Mouse (Mus musculus): ENCODE measurements around the gene Mrpl27.
A peak's percentile ranks its signal among the peaks of the same experiment; 100 is the strongest.
"Not testable (repeated sequence)": the region's sequence is repeated elsewhere in the genome, so short reads cannot be mapped to it uniquely, and the experiment has no call there.

The Mrpl27 gene

DNA sequence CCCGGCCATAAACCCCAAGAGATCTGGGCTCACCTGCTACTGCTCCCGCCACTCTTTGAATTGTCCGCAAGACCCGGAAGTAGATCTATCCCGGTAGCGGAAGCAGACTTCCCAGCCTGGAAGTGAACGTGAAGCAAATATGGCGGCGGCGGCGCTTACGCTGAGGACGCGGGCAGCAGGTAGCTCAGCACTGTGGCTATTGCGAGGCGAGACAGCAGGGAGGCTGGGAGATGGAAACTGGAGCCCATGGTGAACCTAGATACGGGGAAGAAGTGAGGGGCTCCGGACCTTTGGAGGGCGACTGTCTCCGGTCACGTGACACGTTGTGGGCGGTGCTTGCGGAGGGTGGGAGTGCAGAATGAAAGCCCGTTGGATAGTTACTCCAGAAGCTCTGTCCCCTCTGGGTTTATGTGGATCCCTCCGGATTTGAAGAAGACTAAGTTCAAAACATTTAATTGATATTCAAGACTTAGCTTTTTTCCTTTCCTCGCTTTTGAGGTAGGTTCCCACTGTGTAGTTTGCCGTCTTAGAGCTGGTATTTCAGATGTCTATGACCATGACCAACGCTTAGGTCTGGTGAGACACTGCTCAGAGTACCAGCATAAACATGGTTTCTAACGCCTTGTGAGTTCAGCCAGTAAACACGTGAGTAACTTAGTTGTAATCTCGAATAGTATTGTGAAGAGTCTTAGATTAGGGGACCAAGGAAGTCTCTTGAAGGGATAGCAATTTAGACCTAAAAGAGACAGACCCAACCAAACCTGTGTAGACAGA is at the start of gene Mrpl27, which contains the start of gene Eme1:
TSS of gene Mrpl27 (plus strand) at position 105 of the 774 bp plus-strand sequence.
TSS of gene Eme1 (minus strand) at position 302 of the 774 bp plus-strand sequence.
- peak; percentile 67 to 90 for DNase-seq (ENCODE audit: low spot score in 2 of 2)

DNA sequence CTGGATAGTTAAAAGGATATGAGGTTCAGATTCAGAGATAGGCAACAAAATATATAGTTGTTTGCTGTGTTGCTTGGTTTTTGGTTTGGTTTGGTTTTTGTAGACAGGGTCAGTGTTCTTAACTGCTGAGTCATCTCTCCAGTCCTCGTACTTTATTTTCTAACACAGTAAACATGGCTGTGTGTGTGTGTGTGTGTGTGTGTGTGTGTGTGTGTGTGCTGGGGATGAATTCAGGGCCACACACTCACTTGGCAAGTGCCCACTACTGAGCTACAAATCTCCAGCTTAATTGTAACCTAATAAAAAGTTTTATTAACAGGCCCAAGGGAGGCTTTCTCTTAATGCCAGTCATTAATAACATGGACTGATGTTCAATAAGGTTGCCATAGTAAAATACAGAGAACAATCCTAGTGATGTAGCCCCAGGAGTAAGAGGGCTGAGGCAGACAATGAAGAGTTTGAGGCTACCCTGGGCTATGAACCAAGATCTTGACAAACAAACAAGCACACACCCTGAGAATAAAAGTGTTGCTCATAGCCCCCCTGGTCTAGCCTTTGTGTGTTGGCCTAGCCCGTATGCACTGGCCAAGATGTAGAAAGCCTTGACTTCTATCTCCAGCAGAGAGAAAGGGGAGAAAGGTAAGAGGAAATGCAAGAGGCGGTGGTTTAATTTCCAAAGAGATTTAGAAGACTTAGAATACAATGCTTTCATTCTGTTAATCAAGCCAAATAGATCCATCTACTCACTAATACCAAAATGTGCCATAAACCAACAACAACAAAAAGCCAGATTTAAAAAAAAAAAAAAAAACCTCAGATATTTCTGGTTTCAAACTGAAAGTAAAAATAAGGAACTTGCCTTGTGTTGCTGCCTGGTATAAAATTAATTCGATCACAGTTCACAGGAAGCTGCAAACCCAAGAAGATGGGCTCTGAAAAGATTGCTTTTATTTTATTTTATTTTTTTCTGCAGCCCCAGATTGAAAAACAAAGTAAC is 42.5 kb upstream of the Mrpl27 start:
- no peak for DNase-seq (ENCODE audit: low spot score in 2 of 2)

DNA sequence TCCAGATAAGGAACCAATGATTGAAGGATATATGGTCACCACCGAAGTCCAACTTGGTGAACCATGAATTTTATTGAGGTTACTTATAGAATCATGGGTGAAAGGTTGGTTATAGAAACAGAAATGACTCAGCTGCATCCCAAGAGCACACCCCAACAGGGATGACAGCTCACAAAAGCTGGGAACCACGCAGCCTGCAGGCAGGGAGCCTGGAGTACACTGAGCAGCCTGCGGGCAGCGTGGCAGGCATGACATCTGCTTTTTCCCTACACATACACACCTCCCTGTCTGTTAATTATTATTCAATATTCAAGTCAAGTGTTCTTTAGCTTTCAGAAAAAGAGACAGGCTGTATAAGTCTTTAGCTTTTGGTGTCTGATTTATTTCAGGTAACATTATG is 39.0 kb upstream of the Mrpl27 start:
- no peak for DNase-seq (ENCODE audit: low spot score in 2 of 2)

DNA sequence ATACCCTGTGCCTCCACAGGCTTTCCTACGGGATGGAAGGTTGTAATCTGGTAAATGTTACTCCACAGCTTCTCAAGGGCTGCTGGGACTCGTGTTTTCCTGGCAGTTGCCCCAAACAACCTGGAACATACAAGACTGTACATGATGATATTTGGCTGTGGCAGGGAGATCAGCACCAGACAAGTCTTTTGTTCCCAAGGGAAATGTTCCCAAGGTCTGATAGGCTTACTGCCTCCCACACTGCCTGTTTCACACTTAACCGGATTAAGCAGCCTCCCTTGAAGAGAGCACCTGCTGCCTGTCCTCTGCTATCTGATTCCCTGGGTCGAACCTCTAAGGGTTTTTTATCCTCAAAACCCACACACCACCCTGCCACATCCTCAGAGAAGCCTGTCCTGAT is 38.1 kb upstream of the Mrpl27 start:
- DNase-seq (ENCODE audit: low spot score in 2 of 2): no peak

DNA sequence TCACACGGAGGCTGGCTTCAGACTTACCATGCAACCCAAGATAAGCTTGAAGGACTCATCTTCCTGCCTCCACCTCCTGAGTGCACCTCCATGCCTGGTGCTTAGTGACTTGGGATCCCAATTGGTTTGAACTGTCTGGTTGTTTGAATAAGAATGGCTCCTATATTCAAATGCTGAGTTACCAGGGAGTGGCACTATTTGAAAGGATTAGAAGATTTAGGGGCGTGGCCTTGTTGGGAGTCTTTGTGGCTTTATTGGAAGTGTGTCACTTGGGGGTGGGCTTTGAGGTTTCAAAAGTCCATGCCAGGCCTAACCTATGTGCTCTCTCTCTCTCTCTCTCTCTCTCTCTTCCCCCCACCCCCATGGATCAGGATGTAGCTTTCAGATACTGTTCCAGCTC is 35.9 kb upstream of the Mrpl27 start:
- DNase-seq (ENCODE audit: low spot score in 2 of 2): no peak

DNA sequence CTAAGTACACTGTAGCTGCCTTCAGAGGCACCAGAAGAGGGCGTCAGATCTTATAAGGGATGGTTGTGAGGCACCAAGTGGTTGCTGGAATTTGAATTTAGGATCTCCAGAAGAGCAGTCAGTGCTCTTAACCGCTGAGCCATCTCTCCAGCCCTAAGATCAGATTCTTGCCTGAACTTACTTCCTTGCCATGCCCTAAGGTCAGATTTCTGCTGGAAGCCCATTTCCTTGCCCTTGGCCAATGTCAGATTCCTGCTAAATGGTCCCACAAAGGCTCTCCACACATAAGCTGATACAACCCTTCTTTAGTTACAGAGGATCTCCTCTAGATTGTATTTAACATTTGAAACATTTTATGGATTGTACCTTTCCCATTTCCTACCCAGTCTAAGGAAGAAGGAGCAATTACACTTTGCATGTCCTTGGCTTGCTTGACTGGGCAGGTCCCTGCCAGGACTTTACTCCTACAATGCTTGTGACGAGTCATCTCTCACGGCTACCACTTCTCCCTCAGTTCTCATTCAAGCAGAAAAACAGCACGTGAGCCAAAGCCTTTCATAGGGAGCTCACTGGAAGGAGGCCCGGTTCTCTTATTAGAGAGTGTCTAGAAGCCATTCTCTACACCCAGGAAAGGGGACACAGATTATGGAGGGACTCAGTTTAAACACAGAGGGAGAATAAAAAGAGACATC is 32.7 kb upstream of the Mrpl27 start:
- DNase-seq (ENCODE audit: low spot score in 2 of 2): no peak

DNA sequence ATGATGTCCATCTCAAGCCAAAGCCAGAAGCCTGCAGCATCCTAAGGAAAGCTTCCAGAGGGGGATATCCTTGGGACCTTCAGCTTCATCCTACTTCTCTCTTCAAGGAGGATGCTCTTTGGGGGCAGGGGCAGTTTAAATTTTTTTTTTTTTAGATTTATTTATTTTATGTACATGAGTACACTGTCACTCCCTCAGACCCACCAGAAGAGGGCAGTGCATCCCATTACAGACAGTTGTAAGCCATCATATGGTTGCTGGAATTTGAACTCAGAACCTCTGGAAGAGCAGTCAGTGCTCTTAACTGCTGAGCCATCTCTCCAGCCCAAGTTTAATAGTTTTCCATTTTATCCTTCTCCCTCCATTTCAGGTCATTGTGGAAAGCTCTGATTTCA is 32.1 kb upstream of the Mrpl27 start:
- no peak for DNase-seq (ENCODE audit: low spot score in 2 of 2)

DNA sequence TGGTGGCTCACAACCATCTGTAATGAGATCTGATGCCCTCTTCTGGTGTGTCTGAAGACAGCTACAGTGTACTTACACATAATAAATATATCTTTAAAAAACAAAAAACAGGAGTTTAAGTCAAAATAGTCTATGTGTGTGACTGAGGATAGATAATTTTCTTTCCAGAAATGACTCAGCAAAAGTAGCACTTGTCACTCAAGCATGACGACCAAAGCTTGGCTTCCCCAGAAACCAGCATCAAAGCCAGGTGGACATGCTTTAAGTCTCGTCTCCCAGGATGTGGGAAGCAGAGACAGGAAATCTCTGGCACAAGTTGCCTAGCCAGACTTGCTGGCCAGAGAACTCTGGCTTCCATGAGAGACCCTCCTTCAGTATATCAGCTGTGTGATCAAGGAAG is 31.4 kb upstream of the Mrpl27 start:
- DNase-seq (ENCODE audit: low spot score in 2 of 2): no peak

DNA sequence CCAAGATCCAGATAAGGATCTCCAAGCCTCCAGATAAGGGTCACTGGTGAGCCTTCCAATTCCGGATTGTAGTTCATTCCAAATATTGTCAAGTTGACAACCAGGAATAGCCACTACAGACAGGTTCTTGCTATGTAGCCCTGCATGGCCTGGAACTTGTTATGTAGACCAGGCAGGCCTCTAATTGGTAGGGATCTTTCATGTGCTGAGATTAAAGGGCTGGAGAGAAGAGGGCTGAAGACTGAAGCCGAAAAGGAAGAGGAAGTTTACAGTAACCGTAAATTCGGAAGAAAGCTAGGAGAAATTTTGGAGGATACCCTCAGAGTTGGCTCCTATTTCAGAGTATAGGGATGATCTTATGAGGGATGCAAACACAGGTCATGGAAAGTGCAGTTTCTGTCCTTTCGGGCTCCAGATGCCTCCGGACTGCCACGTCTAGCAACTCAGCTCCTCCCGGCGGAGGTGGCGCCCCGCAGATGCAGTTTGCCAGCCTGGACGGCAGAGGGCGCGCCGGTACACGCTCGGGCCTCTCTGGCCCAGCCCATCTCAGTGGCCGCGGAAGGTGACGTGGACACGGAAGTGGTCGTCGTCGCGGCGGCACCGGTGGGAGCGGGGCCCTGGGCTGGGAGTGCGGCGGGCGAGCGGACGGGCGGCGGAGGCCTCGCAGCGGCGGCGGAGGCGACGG is 24.2 kb upstream of the Mrpl27 start, which contains the start of gene Lrrc59:
TSS of gene Lrrc59 (plus strand) at position 569 of the 685 bp plus-strand sequence.
- DNase-seq (ENCODE audit: low spot score in 2 of 2): peak; percentile 77 to 95

DNA sequence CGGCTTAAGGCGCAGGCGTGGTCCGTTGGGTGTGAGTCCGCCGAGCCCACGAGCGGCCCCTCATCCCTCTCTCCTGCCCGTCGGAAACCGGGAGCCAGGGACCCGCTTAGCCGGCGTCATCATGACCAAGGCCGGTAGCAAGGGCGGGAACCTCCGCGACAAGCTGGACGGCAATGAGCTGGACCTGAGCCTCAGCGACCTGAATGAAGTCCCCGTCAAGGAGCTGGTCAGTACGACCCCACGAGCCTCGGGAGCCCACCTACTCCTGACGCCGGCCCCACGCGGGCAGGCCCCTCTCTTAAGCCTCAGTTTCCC is 23.7 kb upstream of the Mrpl27 start:
- DNase-seq (ENCODE audit: low spot score in 2 of 2): no peak

DNA sequence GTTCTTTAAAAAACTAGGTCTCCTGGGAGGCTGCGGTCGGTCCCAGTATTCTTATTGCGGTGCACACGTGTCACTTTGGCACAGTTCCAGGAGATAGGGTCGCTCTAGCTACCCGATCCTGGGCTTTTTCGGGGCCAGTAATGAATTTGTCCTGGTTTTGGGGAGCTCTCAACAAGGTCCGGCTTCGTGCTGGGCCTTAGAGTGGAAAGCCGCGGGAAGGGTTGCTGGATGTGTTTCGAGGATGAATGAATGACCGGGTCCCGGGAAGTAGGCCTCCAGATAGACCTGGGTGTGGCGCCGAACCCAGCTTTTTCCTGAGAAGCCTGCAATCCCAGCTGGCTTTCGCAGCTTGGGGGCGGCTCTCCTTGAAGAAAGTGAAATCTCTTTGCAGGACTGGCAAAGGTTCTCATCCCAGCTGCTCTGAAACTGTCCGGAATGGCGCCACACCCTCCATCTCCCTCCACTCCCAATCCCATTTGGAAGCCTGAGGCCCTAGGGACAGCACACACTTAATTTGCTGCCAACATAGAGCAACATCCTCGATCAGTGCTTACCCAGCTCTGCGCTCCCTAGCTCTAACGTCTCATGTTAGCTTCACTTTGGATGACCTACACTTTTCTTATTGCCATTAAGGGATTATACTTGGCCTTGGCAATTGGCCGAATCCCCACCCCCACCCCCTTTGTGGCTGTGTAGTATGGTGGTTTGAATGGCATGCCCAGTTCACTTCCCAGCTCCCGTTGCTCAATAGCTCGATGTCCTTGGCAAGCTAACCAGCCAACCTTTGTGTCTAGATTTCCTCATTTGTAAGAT is 23.2 kb upstream of the Mrpl27 start:
- DNase-seq (ENCODE audit: low spot score in 2 of 2): no peak

DNA sequence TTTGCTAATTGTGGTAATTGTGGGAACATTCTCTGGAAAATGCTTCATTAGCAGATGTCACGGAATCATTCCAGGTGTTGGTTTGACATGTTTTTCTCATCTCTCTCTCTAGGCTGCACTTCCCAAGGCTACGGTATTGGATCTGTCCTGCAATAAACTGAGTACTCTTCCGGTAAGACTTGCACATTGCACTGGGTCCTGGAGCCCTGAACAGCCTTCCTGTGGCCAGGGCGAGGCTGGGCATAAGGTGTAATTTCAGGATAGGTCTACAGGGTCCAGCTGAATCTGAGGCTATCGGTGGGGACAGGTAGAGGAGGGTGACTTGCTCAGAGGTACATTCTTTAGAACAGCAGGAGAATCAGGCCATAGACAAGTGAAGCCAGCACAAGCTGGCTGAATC is 21.6 kb upstream of the Mrpl27 start:
- no peak for DNase-seq (ENCODE audit: low spot score in 2 of 2)

DNA sequence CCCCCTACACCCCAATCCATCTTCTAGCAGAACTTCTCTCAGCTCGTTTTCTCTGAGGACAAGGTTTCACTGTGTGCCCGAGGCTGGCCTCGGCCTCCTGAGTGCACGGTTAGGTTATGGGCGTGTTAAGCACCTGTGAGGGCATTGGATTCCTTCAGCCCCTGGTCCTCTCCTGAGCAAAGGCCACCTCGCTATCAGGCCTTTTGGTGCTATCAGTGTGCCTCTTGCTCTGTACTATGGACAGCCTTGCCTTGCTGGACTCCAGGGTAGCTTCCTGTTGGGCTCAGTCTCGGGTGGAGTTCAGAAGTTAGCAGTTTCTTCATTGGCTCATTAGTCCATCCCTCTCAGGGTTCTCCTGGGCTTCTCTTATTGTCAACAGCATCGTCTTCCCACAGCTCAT is 20.6 kb upstream of the Mrpl27 start:
- no peak for DNase-seq (ENCODE audit: low spot score in 2 of 2)

DNA sequence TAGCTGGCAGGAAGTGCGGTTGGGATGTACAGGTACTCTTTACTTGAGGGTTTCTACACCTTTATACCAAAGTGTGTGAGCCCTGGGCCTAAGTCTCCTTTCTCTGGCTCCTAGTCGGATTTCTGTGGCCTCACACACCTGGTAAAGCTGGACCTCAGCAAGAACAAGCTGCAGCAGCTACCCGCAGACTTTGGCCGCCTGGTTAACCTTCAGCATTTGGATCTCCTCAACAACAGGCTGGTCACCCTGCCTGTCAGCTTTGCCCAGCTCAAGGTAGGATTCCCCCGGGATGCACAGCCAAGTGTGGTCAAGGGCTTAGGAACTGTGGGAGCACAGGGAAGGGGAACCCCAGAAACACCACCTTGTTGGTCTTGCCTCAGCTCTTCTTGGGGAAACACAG is 19.1 kb upstream of the Mrpl27 start:
- no peak for DNase-seq (ENCODE audit: low spot score in 2 of 2)

DNA sequence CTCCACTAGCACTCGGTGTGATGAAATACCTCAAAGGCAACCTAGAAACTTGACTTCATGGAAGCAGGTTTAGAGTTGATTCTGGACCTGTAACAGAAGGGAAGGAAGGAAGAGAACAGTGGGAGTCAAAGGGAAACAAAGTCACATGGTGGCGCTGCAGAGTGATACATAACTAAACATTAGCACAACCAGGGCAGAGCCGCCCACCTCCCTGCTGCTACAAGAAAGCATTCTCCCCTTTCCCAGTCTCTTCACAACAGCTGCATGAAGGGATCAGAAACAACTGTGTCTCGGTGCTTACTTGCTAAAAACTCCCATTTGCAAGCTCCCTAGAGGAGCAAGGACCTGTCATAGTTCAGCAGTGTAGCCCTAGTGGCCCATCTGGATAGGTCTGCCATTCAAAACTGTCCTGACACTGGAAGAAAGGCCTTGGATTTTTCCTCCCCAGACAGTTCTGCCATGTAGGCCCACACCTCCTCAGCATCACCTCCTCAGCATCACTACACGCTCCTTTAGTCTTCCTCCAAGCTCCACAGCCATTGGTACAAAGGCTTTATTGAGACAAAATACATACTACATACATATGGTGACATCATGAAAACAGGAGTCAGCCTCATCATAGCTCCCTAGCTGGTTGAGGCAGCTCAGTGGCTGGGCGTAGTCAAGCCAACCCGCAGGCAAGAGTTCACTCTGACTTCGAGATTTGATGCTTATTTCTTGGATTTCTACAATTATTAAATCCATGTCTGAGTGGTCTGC is 8.9 kb upstream of the Mrpl27 start:
- peak; percentile 31 to 56 for DNase-seq (ENCODE audit: low spot score in 2 of 2)

DNA sequence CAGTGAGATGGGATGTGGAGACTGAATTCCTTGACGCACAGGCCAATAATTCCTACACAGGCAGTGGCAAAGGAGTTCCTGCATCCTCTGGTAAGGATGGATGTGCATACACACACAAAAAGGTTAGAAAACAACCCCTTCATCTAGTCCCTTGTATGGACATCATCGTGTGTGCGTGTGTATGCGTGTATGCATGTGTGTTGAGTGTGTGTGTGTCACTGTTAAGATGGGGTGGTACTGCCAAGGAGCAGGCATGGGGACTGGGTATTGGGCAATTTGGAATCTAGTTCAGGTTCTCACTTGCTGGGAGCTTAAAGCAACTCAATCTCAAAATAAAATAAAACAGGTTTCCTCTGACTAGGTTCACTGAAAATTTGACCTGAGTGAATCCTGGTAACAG is 7.1 kb upstream of the Mrpl27 start:
- DNase-seq (ENCODE audit: low spot score in 2 of 2): no peak

DNA sequence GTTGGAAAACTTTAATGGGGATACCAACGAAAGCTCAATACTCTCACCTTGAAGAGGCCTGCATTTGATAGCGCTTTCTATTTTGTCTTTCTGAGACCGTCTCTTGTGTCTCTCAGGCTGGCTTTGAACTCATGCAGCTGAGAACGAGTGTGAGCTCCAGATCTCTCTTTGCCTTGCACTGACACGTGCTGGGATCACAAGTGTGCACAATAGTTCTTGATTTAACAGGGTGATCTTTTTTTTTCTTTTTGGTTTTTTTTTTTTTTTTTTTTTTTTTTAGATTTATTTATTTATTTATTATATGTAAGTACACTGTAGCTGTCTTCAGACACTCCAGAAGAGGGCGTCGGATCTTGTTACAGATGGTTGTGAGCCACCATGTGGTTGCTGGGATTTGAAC is 2.3 kb upstream of the Mrpl27 start:
- not testable (repeated sequence) for DNase-seq (ENCODE audit: low spot score in 2 of 2)

DNA sequence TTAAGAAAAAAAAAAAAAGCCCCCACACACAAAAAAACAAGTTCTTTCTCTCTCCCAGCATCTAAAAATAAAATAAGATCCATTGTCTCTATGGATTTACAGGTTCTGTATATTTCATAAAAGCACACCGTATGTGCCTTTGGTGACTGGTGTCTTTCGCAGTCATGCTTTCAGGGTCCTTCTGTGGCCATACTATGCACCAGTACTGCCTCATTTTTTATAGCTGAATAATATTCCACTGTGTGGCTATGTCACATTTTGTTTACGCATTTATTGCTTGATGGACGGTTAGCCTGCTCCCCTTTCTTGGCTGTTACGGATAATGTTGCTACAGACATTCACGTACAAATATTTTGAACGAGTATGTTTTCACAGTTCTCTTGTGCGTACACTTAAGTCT is 594 bp upstream of the Mrpl27 start:
- DNase-seq (ENCODE audit: low spot score in 2 of 2): no peak

DNA sequence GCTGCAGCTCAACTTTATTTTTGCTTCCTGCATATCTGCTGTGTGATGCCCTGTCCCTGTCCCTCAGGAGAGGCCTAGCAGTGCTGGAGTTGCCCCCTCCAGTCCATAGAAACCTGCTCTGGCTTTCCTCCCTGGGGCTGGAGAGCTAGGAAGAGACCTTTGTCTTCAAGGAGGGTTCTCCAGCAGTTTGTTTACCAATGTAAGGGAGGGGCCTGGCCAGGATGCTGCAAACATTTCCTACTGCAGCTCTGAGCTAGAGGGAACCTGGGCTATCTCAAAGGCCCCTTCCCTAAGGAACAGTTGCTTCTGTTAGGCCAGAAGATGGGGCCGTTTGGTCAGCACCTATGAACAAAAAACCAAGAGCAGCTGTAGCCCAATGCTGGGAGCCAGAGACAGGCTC is 7.8 kb downstream of the Mrpl27 start:
- DNase-seq (ENCODE audit: low spot score in 2 of 2): no peak

DNA sequence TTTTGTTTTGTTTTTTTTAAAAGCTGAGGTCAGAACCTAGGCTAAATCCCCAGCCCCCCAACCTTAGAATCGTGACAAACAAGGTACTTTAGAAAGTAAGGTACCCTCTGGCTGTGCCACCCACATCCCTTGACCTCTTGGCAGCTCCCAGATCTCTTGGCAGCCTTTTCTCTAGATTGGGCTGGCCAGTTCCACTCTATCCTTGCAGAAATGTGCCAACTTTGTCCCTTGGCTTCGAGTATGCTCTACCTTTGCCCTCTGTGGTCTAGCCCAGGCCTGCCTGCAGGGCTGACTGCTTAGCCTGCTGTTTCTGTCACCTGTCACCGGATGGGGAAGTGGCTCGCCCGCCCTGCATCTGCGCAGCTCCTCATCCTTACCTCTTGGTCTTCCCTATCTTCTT is 11.7 kb downstream of the Mrpl27 start:
- no peak for DNase-seq (ENCODE audit: low spot score in 2 of 2)
